Mouse (Mus musculus) right cerebral cortex, postnatal 4 days (tissue): ENCODE measurements at regions not wholly inside any gene's neighbourhood (a gene's known extent, or its start where the extent isn't known, plus 50 kb on each side); places are given as distances from the start of the nearest gene placed in this dataset.
"Not testable (repeated sequence)": the region's sequence is repeated elsewhere in the genome, so short reads cannot be mapped to it uniquely, and the experiment has no call there.

Experiments used
- DNase-seq: peaks from one replicate; pipeline ENCODE4 v3.0.0-alpha.2; 2022

DNA sequence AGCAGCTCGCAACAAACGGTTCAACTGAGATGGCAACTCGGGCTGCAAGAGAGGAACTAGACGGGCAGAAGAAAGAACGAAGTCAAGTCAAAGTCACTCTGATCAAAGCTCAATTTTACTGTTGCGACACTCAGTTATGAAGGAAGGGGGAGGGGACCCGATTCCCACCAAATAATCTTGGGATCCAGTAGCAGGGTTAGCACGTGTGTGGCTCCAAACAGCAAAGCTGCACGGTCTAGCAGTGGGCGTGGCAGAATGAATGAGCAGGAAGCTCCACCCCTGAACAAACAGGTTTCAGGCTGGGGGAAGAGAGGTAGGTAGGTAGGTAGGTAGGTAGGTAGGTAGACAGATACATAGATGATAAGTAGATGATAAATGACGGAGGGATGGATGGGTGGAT is 136.9 kb upstream of the Hes1 start:
- DNase-seq, result not testable (repeated sequence)

DNA sequence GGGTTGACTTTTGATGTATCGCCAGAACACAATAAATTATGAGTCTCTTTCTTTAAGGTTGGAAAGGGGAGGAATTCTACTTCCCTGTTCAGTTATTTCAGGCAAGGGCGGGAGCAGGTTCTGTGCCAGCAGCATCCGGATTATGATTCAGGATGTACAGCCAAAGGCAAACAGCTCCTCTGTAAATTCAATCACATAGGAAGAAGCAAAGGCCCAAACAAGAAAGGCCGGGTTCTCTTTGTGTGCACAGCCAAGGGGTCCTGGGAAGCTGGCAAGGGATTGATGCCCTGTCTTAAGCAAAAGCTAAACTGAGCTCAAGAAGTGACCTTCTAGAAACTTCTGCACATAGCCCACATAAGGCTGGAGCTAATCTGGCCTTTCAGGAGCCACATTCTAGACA is 135.9 kb upstream of the Hes1 start:
- DNase-seq, result no peak

DNA sequence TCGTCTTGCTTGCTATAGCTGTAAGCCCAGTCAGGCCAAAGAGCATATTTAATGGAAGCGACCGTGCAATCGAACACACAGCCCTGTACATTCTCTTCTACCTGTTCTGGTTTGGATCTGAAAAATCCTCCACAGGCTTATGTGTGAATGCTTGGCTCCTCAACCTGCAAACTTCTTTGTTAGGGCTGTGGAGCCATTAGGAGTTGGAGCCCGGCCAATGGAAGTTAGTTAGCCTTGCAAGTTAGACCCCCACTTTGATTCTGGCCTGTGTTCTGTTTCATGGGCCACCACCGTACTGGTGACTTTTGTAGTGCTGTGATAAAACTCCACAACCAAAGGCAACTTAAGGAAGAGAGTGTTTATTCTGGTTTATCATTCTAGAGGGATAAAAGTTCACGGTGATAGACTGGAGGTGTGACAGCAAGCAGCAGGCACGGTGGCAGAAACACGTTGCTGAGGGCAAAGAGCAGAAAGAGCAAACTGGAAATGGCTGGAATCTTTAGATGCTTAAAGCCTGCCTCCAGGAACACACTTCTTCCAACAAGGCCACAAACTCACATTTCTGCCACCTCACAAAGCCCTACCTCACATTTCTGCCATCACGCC is 132.3 kb upstream of the Hes1 start:
- no peak for DNase-seq

DNA sequence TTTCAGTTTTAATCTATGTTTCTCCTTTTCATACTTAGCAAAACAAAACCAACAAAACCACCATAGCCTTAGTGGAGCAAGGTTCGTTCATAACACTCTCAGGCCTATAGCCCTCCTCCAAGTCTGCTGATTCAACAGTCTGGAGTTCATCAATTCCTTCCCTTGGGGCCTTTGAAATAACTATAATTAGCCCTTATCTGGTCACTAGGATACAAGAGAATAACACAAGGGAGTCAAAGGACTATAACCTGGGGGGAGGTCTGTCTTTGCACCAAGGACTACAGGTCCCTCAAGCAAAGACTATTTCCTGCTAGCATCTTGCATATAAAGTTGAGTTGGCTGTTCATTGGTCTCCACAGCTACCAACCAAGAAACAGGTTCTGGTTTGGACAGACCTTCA is 129.5 kb upstream of the Hes1 start:
- DNase-seq, result no peak

DNA sequence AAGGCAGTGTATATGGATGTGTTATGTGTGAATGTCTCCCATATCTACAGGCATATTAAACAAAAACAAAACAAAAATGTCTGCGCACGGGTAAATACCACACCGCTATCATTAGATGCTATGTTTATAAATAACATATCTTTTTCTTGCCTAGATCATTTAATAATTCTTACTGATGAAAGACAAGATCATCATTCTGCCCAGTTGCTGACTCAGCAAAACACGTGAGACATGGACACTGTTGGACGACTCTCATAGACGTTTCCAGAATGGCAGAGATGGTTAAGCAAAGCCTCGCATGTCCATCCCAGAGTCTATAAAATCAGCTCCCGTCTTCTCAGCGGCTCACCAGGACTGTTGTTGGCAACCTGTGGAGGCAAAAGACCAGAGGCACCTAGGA is 125.5 kb upstream of the Hes1 start:
- no peak for DNase-seq

DNA sequence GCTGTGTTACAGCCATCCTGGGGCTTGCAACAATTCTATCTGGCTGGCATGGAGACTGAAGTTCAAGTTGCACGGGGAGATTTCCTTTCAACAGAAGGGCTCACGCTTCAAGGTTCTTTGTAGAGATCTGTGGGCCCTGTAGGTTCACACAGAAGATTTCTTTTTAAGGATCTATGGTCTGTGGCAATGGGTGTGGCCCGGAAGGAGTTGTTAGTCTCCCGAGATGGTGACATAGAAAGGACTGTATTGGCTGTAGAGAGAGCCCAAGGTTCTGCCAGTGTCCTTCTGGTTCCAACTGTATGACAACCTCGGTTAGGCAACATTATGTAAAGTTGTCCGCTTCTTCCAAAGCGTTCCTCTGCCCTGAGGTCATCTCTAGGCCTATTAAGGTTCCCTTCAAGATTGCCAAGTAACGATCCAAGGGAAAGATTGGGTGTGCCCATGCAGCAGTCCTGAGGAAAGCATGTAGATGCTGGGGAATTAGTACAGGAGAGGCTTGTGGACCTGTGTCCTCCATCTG is 124.8 kb upstream of the Hes1 start:
- DNase-seq, result no peak

DNA sequence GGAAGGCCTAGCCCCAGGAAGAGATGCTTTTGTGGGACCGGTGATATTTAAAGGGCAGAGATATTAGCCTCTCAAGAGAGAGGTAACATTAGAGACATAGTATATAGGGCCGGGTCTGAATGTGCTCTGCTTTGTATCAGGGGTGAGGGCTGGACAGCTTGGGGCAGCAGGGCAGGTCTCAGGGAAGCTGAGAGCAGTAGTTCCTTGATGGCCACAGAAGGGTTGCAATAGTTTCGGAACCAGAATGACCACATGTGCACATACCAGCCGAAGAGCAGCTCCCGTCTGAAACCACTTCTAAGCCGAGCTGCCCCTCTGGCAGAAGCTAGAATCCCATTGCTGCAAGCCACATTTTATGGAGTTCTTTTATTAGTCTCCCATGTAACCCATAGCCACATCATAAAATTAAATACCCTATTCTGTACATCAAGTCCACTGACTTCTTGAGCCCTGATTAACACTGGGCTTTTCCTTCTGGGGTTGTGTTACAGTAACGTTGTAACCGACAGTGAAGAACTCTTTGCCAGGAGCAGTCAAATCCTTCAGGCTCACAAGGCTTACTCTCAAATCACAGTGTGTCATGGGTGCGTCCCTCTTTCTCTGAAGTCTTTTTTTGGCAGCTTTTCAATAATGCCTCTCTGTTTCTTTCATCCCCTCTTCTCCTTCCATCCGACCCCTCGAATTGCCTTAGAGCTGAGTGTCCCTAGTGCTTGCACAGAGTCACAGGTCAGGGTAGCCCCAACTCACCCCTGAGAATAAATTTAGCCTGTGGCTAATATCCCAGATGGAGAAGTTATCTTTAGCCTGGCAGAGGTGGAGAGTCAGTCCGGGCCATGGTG is 124.1 kb upstream of the Hes1 start:
- DNase-seq, result no peak

DNA sequence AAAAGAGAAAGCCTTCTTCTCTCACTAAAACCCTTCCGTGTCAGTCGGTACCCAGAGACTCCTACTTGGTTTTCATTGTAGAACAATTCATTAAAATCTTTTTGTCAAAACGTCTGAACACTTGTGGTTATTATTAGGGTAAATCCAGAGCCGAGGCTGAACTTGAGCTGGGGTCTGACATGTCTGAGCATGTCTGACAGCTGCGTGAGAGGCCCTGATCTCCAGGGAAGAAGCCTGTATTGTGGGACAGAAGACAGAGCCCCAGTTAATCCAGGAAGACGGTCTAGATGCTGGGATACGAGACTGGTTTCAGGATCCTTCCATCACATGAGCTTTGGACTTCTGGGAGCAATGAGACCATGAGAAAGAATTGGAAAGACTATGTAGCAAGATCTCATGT is 122.1 kb upstream of the Hes1 start:
- DNase-seq, result no peak

DNA sequence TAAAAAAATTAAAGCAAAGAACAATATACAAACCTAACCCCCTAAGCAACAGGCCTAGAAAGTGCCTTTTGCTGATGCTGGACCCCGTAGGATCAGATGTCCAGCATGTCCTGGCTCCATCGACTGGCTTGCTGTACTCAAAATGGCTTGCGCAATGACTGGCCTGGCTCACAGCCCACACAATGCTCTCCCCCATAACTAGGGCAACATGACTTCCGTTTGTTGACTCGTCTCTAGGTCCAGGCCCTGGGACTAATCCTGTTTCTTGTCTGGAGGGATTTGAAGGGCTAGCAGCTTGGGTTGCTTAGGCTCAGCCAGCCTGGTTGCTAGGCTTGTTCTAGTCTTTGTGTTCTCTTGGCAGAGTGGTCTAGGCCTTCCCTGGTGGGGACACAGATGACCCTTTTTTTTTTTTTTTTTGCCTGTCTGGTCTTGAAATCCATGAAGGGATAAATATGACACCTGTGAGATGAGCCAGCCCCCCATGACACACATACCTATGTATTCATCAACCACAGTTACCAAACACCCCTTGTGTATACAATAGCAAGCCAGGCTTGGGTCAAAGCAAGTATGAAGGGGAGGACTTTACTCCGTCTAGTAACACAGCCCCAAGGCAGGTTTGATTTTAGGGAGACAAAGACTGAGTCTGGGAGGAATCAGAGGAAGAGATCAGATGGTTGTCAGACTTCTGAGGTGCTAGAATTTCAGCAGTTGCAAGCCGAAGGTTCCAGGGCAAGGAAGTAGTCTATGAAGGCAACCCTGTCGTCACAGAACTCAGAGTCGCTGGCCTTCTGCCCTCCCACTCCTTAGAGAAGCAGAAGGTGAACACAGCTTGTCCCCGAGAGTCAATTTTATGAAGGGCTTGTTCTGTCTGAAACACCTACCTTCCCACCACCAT is 120.0 kb upstream of the Hes1 start:
- DNase-seq, result no peak

DNA sequence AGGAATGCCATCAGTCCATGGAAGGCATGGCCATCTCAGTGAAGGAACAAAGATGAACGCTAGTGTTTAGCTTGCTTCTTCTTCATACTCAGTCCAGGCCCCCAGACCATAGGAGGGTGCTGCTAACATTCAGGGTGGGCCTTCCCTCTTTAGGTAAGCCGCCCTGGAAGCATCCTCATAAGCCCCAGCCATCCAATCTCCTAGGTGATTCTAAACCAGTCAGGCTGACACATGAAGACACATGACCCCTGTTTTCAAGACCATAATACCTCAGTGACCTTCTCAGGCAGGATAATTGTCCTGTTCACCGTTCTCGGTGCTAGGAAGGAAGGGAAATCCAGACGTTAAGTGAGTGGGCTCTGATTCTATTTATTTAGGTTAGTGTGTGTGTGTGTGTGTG is 119.2 kb upstream of the Hes1 start:
- no peak for DNase-seq

DNA sequence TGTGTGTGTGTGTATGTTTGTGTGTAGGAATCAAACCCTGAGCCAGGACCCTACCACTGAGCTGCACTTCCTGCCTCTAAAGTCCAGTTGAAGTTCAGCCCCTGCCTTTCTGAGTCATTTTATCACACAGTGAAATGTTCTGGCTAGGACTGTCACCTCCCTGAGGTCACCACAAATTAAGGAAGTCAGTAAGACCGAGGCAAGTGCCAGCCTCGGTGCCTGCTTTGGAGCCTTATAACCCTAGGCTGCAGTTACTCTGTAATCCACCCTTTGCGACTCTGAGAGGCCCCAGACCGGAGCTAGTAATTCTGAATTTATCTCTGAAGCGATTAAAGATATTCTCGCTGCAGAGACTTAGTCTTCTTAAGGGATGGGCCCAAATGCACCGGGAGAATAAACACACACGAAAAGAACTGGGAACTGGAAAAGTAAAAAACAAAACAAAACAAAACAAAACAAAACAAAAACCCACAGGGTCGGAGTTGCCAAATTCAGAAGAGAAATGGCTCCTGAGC is 118.8 kb upstream of the Hes1 start:
- DNase-seq, result no peak

DNA sequence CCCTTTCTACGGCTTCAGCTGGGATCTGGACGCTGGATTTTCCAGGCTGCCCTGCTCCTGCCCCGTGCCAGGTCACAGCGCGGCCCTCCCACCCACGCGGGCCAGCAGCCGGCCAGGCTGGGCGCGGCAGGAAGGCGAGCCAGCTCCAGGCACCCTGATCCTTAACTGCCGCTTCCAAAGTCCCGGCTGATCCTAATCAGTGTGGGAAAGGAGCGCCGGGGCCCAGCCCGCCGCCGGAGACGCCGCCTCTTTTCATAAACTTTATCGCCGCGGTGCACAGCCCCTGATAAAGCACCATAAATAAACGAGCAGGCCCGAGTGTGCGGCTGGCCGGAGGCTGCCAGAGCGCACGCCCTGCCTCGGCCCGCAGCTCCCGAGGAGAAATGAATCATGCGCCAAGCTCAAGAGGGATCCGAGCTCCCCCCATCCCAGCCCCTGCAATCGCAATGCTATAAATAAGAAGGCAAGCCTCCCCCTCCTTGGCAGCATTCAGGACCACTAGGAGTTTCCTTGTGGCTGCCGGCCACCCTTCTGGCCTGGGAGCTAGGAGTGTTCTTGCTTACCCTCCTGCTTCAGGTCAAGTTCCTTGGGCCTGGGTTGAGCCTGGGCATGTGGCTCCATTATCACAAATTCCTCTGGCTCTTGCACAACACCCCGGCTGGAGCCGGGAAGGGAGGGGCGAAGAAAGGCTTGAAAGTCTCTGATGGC is 118.1 kb upstream of the Hes1 start:
- DNase-seq, result peak; percentile 25

DNA sequence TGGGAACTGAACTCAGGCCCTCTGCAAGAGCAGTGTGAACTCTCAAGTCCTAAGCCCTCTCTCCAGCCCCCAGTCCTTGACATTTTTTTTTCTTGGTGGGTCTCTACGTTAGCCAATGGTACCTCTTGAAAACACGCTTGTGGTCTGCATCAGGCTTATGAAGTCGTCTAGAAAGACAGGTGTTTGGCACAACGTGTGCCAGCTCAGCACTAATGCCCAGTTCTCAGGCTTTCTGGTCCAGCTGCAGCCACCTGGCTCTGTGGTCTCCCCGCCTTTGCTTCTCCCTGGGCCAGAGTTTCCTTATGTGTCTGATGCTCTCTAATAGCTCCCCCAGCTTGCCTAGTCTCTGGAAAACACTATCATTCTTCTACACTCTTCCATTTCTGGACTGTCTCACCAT is 117.2 kb upstream of the Hes1 start:
- DNase-seq, result no peak

DNA sequence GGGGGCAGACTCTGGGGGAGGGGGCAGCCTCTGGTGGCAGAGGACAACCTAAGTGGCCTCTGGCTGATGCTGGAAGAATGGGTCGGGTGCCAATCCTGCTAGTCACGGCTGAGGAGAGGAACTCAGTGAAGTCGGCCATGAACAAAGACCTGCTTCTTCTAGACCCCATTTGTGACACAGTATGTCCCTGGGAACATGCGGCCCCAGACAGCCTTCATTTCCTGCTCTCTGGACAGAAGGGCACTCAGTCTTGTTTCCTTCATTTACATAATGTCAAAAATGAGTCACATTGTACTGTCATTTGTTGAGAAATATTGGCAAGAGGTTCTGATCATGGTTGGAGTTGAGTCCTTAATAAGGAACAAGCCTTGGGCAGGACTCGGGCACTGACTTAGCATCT is 116.5 kb upstream of the Hes1 start:
- no peak for DNase-seq

DNA sequence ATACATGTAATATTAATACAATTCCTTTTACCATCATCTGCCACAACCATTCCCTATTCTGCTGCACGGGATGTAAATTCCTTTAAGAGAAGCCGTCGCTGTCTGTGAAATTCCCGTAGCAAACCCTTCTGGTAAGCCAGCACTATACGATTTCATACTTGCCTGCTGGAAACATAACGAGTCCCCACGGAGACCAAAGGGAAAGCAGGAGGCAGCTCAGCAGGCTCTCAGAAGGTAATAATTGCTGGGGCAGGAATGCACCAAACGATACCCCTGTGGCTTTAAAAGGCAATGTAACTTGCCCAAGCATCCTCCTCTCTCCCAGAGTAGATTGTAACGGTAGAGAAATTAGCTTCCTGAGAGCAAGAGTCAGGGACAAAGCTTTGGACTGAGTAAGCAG is 114.0 kb upstream of the Hes1 start:
- no peak for DNase-seq

DNA sequence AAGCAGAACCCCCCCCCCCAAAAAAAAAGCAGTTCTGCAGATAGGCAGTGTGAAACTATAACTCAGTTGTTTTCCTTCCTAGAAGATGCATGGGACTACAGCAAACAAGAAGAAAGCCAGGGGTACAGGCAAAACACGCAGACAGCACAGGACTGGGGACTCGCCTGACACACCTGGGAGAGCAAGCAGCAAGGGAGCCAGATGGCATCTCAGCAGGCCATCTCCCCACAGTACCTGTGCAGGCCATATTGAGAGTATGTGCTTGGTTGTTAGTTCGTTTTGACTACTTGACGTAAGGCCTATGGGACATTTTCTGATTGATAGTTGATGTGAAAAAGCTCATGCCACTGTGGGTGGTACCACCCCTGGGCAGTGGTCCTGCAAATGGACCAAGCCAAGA is 113.4 kb upstream of the Hes1 start:
- DNase-seq, result no peak

DNA sequence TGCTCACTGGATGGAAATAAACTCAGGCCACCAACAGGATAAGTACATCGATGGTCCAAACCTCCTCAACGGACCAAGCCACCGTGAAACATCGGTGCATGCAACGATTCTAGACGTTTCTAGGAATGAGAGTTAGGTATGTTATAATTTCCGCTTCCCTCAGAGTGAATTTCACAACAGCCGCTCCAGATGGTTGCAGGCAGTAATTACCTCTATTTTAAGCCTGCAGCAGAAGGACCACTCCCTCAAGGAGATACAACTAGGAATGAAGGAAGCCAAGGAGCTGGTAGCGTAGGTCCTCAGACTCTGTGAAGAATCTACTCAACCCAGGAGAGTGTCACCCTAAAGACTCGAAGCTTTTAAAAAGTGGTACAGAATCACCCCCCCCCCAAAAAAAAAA is 109.5 kb upstream of the Hes1 start:
- DNase-seq, result no peak

DNA sequence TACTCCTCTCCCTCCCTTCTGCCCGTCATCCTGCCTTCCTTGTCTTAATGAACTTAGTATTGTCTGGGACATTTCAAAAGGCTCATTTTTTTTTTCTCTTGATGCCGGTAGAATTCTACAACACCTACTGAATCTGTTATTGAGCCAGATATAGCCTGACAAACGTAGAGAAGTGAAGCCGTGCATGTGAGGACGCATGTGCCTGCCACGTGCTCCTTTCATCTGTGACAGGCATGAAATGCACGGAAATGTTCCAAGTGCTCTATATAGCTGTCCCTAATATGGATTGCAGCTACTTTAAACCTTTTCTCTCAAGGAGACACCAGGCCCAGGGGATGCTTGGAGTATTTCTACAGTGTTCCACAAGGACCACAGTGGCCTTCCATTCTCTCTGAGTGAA is 107.3 kb upstream of the Hes1 start:
- DNase-seq, result peak; percentile 29

DNA sequence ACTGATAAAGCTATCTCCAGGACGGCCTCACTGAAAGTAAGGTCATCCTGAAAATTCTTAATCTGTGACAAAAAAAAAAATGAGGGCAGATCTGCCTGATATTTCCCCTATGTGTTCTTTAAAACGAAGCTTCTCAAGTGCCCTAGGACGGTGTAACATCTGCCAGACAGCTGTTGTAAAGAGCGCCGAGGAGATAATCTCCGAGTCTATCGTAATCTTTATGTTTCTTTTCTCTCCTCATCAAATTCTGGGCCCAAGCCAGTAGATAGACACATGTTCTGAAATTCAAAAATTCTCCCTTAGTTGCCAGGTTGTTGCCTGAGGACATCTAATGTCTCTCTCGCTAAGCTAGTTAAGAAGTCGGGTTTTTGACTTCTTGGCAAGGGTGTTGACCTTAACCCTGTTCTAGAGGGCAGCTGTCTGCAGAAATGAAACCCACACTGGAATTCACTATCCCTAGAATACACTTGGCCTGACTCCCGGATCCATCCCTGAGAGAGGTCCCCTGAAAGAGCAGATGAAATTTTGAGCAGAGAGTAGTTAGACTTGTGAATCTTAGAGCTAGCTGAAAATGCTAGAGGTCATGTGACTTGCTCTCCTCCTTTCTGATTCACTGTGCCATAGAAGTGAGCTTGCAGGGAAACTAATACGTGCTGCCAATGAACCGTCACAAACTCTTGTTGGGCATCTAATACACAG is 104.1 kb upstream of the Hes1 start:
- no peak for DNase-seq

DNA sequence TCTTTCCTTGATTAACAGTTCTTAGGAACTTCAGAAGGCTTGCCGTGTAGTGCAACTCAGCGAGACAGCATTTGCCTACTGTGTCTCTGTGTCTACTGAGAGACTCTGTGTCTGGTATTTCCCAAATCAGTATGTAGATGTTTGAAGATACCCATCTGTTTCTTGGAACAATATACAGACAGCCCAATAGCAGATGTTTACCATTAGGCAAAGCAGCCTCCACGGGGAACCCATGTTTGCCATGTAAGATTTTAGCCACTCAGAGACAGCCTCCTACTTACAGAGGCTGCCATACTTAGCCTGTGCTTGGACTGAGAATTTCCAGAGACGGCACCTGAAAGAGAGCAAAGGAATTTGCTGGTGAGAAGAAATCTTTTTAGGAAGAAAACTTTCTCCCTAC is 100.9 kb upstream of the Hes1 start:
- DNase-seq, result no peak

DNA sequence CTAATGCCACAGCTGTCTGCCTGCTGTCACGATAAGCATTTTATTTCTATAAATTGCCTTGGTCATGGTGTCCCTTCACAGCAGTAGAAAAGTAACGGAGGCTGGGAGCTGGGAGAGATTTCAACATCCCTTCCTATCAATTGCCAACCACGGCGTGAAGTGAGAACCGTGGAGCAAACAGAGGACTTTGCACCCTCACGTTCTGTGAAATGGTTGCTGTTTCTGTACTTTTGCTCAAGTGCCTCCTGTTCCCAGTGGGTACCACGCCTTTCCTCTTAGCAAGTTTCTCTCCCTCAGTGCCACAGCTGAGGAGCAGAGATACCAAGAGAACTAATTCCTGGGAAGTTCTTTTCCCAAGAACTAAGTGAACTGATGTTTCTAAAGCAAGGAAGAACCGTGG is 99.6 kb upstream of the Hes1 start:
- no peak for DNase-seq

DNA sequence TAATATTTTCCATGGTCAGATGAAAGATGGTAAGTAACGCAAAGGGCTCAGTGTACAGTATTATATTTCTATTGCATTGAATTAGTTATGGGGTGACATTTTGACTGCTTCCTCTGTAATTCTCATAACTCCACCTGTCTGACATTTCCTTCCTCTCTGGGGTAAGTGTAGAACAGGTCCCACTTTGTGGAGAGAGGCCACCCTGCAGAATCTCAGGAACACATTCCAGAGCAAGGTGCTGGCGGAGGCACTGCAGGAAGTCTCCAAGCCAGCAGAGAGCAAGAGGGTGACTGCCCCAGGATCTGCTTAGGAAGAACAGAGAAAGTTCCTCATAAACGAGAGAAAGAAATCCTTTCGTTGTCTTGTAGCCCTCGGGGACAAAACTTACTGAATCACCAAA is 95.4 kb upstream of the Hes1 start:
- no peak for DNase-seq
